Mouse (Mus musculus): ENCODE data around the gene Nfya. TPM values are rescaled to one million over a fixed set of nuclear protein-coding genes. Genes with fewer than 3 reads are reported as not detected.
"Not testable (repeated sequence)": the region's sequence is repeated elsewhere in the genome, so short reads cannot be mapped to it uniquely, and the experiment has no call there.

The Nfya gene
- total and polyA plus RNA-seq, 3 experiments = 22.5 to 203 (median 41.1) TPM

DNA sequence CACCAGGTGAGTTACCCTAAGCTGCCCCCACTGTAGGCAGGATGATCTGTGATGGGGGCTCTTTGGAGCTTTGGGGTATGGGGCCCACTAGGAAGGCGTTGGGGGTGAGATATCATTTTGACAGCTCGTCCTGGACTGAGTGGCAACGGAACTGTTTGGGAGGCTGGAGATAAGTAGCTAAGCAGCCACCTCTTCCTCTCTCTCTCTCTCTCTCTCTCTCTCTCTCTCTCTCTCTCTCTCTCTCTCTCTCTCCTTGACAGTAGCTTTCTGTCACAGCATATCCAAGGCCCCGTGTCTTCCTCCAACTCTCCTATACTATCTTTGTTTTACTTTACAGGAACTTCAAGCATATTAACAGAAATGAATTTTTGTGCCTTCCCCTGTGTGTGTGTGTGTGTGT lies 49.2 kb downstream of the Nfya start:
- DNase-seq (ENCODE audit: low spot score) = no peak
- Histone ChIP-seq H3K36me3 (replicated peaks) (no peaks in the 10 kb centered on the region), H3K9me3 (replicated peaks) (no peaks in the 10 kb centered on the region), H3K4me1 (ENCODE audit: insufficient read depth, low read depth, low read length) (peaks cover 29% of the 10 kb centered on the region), H3K27me3 (ENCODE audit: insufficient read depth, low read length) (peaks cover 23% of the 10 kb centered on the region), H3K4me3 (ENCODE audit: low read depth, low read length) (no peak overlapping the region; the same call in 1 of the 2 replicates)
- ATAC-seq (ENCODE audit: extremely low read depth, insufficient number of reproducible peaks, low FRiP score, poor library complexity, severe bottlenecking) = peak; percentile 59
- no peak for TF ChIP-seq TAL1 (conservative IDR thresholded peaks at IDR 0.05; ENCODE audit: low read depth, low read length)
- no peak for TF ChIP-seq GATA1 (IDR thresholded peaks at IDR 0.05; ENCODE audit: borderline replicate concordance, low read length)
- TF ChIP-seq GATA2 (IDR thresholded peaks at IDR 0.05; ENCODE audit: borderline replicate concordance, low read depth, low read length) = no peak
- no peak for TF ChIP-seq POLR2AphosphoS5 (IDR thresholded peaks at IDR 0.05; ENCODE audit: insufficient replicate concordance, low read depth, low read length)
- TF ChIP-seq CTCF (IDR thresholded peaks at IDR 0.05; ENCODE audit: low read depth, low read length) = no peak

DNA sequence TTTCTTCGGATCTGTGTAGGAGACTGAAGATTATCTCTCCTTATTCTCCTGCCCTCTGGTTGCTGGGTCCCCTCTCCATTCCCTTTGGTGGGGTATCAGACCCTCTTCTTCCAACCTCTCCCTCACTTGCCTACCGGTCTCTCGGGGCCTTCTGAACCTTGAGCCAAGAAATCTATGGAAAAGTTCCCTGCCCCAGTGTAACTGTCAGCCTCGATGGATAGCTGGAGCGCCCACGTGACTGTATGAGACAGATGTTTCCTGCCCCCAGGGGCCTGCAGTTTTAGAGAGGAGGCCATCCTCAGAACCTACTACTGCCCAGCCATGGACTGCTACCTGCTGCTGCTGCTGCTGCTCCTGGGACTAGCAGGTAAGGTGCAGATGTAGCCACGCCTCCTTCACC lies 50.1 kb downstream of the Nfya start, which contains the start of gene Treml1:
Gene Treml1, plus strand, starts transcription at position 301 of the 400 bp plus-strand sequence.
- H3K27me3 ChIP-seq (ENCODE audit: insufficient read depth, low read length) = peaks cover 16% of the 10 kb centered on the region
- no peaks in the 10 kb centered on the region for H3K9me3 ChIP-seq (replicated peaks)
- no peak for TF ChIP-seq CTCF (IDR thresholded peaks at IDR 0.05; ENCODE audit: low read depth, low read length)
- no peak for TF ChIP-seq POLR2AphosphoS5 (IDR thresholded peaks at IDR 0.05; ENCODE audit: insufficient replicate concordance, low read depth, low read length)
- TF ChIP-seq TAL1 (conservative IDR thresholded peaks at IDR 0.05; ENCODE audit: low read depth, low read length) = no peak
- no peak for TF ChIP-seq GATA2 (IDR thresholded peaks at IDR 0.05; ENCODE audit: borderline replicate concordance, low read depth, low read length)
- no peak for TF ChIP-seq GATA1 (IDR thresholded peaks at IDR 0.05; ENCODE audit: borderline replicate concordance, low read length)
- H3K4me1 ChIP-seq (ENCODE audit: insufficient read depth, low read depth, low read length) = peaks cover 26% of the 10 kb centered on the region
- H3K36me3 ChIP-seq (replicated peaks) = no peaks in the 10 kb centered on the region
- ATAC-seq (ENCODE audit: extremely low read depth, insufficient number of reproducible peaks, low FRiP score, poor library complexity, severe bottlenecking) = 0 out of 2 replicates have a peak, but pooled peaks have one; percentile 35
- H3K4me3 ChIP-seq (ENCODE audit: low read depth, low read length) = no peak within 1 kb of the TSS; the same call in 1 of the 2 replicates
- no peak for DNase-seq (ENCODE audit: low spot score)

DNA sequence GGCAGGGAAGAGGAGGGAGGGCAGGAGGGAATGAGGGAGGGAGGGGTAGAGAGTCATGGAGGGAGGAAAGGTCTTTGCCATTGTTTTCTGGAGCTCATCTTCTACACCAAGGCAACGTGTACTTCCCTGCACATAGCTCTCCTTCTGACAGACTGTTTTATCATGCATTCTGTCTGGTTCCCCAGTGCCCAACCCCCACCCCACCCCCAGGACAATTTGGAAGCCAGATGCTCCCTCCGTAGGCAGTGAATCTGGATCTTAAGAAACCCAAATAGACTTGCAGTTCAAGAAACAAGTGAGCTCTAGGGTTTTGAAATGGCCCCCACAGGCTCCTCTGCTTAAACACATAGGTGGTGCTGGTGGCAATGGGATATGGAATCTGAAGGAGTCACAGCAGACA lies 51.8 kb downstream of the Nfya start:
- DNase-seq (ENCODE audit: low spot score) = no peak
- no peak for TF ChIP-seq GATA2 (IDR thresholded peaks at IDR 0.05; ENCODE audit: borderline replicate concordance, low read depth, low read length)
- TF ChIP-seq CTCF (IDR thresholded peaks at IDR 0.05; ENCODE audit: low read depth, low read length) = no peak
- TF ChIP-seq GATA1 (IDR thresholded peaks at IDR 0.05; ENCODE audit: borderline replicate concordance, low read length) = no peak
- TF ChIP-seq POLR2AphosphoS5 (IDR thresholded peaks at IDR 0.05; ENCODE audit: insufficient replicate concordance, low read depth, low read length) = no peak
- TF ChIP-seq TAL1 (conservative IDR thresholded peaks at IDR 0.05; ENCODE audit: low read depth, low read length) = no peak
- Histone ChIP-seq H3K27me3 (ENCODE audit: insufficient read depth, low read length) (peaks cover 3% of the 10 kb centered on the region; the same call in 1 of the 2 replicates), H3K4me3 (ENCODE audit: low read depth, low read length) (no peak overlapping the region), H3K4me1 (ENCODE audit: insufficient read depth, low read depth, low read length) (peaks cover 21% of the 10 kb centered on the region), H3K9me3 (replicated peaks) (no peaks in the 10 kb centered on the region), H3K36me3 (replicated peaks) (no peaks in the 10 kb centered on the region)
- ATAC-seq (ENCODE audit: extremely low read depth, insufficient number of reproducible peaks, low FRiP score, poor library complexity, severe bottlenecking) = no peak

DNA sequence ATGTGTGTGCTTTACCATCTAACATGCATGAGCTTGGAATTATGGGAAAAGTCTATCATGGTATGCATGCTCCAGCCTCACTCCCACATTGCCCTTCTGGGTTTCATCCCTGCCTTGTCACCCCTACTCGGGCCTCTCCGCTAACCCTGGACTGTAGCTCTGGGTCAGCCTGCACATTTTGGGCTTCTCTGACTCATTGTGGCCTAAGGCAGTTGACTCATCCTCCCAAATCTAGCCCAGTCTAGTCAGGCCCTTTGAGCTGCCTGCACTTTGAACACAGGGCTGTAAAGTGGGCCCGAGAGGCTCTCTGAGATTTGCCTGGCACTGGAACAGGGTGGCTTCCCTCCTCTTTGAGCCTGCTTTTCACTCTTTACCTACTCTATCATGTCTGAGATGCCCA lies 53.9 kb downstream of the Nfya start:
- DNase-seq (ENCODE audit: low spot score) (no peak), ATAC-seq (ENCODE audit: extremely low read depth, insufficient number of reproducible peaks, low FRiP score, poor library complexity, severe bottlenecking) (no peak)
- Histone ChIP-seq H3K4me3 (ENCODE audit: low read depth, low read length) (no peak overlapping the region), H3K27me3 (ENCODE audit: insufficient read depth, low read length) (peaks cover 13% of the 10 kb centered on the region), H3K36me3 (replicated peaks) (no peaks in the 10 kb centered on the region), H3K9me3 (replicated peaks) (no peaks in the 10 kb centered on the region), H3K4me1 (ENCODE audit: insufficient read depth, low read depth, low read length) (peaks cover 18% of the 10 kb centered on the region)
- TF ChIP-seq GATA1 (IDR thresholded peaks at IDR 0.05; ENCODE audit: borderline replicate concordance, low read length) = no peak
- no peak for TF ChIP-seq GATA2 (IDR thresholded peaks at IDR 0.05; ENCODE audit: borderline replicate concordance, low read depth, low read length)
- TF ChIP-seq POLR2AphosphoS5 (IDR thresholded peaks at IDR 0.05; ENCODE audit: insufficient replicate concordance, low read depth, low read length) = no peak
- no peak for TF ChIP-seq TAL1 (conservative IDR thresholded peaks at IDR 0.05; ENCODE audit: low read depth, low read length)

DNA sequence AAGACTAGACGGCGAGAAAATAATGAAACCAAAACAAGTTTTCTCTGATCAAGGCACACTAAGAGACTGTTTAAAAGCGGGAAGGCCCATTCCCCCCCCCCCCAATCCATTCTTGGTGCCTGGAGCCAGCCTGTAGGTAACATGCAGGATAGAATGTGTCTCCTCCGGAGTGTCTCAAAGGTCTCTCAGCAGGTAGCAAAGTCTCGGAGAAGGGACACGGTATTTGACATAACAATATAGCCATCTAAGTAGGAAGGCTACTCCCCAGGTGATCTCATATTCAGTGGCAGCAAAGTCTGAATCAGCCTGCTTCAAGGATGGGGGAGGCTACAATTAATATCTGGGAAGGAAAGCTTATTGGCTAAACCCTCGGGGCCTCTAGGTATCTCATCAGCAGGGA lies 56.7 kb downstream of the Nfya start:
- not testable (repeated sequence) for H3K4me3 ChIP-seq (ENCODE audit: low read depth, low read length); H3K9me3 ChIP-seq (replicated peaks); H3K4me1 ChIP-seq (ENCODE audit: insufficient read depth, low read depth, low read length); DNase-seq (ENCODE audit: low spot score); H3K36me3 ChIP-seq (replicated peaks); ATAC-seq (ENCODE audit: extremely low read depth, insufficient number of reproducible peaks, low FRiP score, poor library complexity, severe bottlenecking)
- H3K27me3 ChIP-seq (ENCODE audit: insufficient read depth, low read length) = peaks cover 19% of the 10 kb centered on the region

DNA sequence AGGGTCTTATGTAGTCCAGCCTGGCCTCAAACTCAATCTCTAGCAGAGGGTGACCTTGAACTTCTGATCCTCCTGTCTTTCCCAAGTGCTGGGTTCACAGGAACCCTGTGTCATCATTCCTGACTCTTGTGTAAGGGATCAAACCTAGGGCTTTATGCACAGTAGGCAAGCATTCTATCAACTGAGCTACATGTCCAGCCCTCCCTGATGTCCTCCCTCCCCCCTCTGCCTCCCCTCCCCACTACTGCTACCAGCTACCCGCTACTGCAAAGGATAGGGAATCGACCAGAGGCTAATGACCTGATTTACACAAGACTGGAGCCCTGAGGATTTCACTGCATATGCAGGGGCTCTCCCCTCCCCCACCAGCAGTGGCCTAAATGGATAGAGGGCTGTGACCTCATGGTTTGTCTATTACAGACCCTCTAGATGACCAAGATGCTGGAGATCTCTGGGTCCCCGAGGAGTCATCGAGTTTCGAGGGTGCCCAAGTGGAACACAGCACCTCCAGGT lies 59.0 kb downstream of the Nfya start:
- no peak for ATAC-seq (ENCODE audit: extremely low read depth, insufficient number of reproducible peaks, low FRiP score, poor library complexity, severe bottlenecking)
- no peaks in the 10 kb centered on the region for H3K36me3 ChIP-seq (replicated peaks)

More for the DNA sequence above, 59.0 kb downstream of the Nfya start:
- Histone ChIP-seq H3K4me3 (ENCODE audit: low read depth, low read length) (no peak overlapping the region), H3K27me3 (ENCODE audit: insufficient read depth, low read length) (peaks cover 26% of the 10 kb centered on the region; the same call in 1 of the 2 replicates), H3K9me3 (replicated peaks) (no peaks in the 10 kb centered on the region), H3K4me1 (ENCODE audit: insufficient read depth, low read depth, low read length) (peaks cover 20% of the 10 kb centered on the region)
- DNase-seq (ENCODE audit: low spot score) = no peak
- TF ChIP-seq POLR2AphosphoS5 (IDR thresholded peaks at IDR 0.05; ENCODE audit: insufficient replicate concordance, low read depth, low read length) = no peak
- TF ChIP-seq GATA1 (IDR thresholded peaks at IDR 0.05; ENCODE audit: borderline replicate concordance, low read length) = no peak
- TF ChIP-seq TAL1 (conservative IDR thresholded peaks at IDR 0.05; ENCODE audit: low read depth, low read length) = no peak
- no peak for TF ChIP-seq GATA2 (IDR thresholded peaks at IDR 0.05; ENCODE audit: borderline replicate concordance, low read depth, low read length)
- TF ChIP-seq CTCF (IDR thresholded peaks at IDR 0.05; ENCODE audit: low read depth, low read length) = no peak

Measured in G1E (cell line).